Mouse (Mus musculus) embryonic facial prominence, embryonic 10.5 days (tissue): ENCODE results near the gene Crybb2. TPM values are rescaled to one million over a fixed set of nuclear protein-coding genes. Genes with fewer than 3 reads are reported as not detected.

Experiments
- DNase-seq: peaks from one replicate; pipeline ENCODE4 v3.0.0-alpha.2; 2017; ENCODE audit warnings: low spot score
- H3K27ac ChIP-seq: fragments of 300-500 bp; sonication (generic); replicated peaks from 2 replicates; pipeline ENCODE4 v1.5.1; 2016; ENCODE audit warnings: mild to moderate bottlenecking
- H3K27me3 ChIP-seq: fragments of 300-500 bp; sonication (generic); replicated peaks from 2 replicates; pipeline ENCODE4 v1.6.1; 2016; ENCODE audit warnings: low read depth, mild to moderate bottlenecking; ENCODE audit not compliant: poor library complexity, severe bottlenecking
- H3K36me3 ChIP-seq: fragments of 300-500 bp; sonication (generic); replicated peaks from 2 replicates; pipeline ENCODE4 v1.6.1; 2016; ENCODE audit warnings: mild to moderate bottlenecking, moderate library complexity
- H3K4me1 ChIP-seq: fragments of 300-500 bp; sonication (generic); 2 replicates; pipeline ENCODE4 v1.6.1; 2016
- H3K4me3 ChIP-seq: fragments of 300-500 bp; sonication (generic); 2 replicates; pipeline ENCODE4 v1.5.1; 2016; ENCODE audit warnings: mild to moderate bottlenecking, moderate library complexity
- H3K9me3 ChIP-seq: fragments of 300-500 bp; sonication (generic); 2 replicates; pipeline ENCODE4 v1.6.1; 2016; ENCODE audit warnings: mild to moderate bottlenecking
- WGBS: fragments of 180-500 bp; shearing (Covaris S2); methylation state at CpG from one replicate; pipeline ENCODE4 v1.1.7; 2016; 5-methylcytosine and 5-hydroxymethylcytosine counted together
- polyA plus RNA-seq: library from polyadenylated mRNA; unstranded; fragments of >200 nt; fragmentation: Nextera tagmentation; extraction: Ambion mirVana; gene quantifications from 2 replicates; pipeline ENCODE4 v1.2.1, GENCODE M21; 2016

Gene Crybb2
- polyA plus RNA-seq, 1 experiment from 2014 or later, result not detected

- Histone ChIP-seq H3K4me1 (peaks cover 28% of the 10 kb centered on the region), H3K27me3 (peaks cover 38% of the 10 kb centered on the region), H3K36me3 (no peaks in the 10 kb centered on the region), H3K4me3 (peak within 1 kb of the TSS; percentile 74), H3K27ac (peak within 1 kb of the TSS; percentile 83), H3K9me3 (no peaks in the 10 kb centered on the region)
- DNase-seq, result peak; percentile 81
- 3% methylated on average over 52 of the region's 52 CpGs for WGBS
Observed at GRCm38 (mm10) chr5:113015236-113016061, 54.5 kb downstream of the Crybb2 start, which contains the start of gene Grk3. Gene Grk3, minus strand, starts transcription at chr5:113015791.

DNA sequence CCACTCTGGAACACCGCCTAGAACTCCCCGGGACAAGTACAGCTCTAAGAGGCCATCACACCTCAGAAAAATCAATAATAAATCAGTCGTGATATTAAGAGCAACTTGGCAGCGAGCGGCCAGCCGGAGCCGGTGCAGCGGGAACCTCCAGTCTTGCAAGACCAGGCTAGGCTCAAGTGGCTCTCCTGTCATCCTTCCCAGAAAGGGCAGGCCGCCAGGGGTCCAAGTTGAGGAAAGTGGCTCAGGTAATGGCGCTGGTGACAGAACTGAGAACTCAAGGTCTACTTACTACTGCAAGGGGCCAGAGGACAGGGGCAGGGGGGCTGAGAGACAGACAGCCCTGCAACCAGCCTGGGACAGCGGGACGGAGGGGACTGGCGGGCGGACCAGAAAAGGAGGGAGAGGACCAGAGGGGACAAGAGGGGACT lies 55.1 kb downstream of the Crybb2 start:
- H3K4me3 ChIP-seq, result peak overlapping the region; percentile 74
- peaks cover 38% of the 10 kb centered on the region for H3K27me3 ChIP-seq
- peak overlapping the region; percentile 83 for H3K27ac ChIP-seq
- DNase-seq, result no peak
- H3K4me1 ChIP-seq, result peaks cover 28% of the 10 kb centered on the region
- H3K36me3 ChIP-seq, result no peaks in the 10 kb centered on the region
- no peaks in the 10 kb centered on the region for H3K9me3 ChIP-seq
- 3% methylated on average over 14 of the region's 14 CpGs for WGBS

DNA sequence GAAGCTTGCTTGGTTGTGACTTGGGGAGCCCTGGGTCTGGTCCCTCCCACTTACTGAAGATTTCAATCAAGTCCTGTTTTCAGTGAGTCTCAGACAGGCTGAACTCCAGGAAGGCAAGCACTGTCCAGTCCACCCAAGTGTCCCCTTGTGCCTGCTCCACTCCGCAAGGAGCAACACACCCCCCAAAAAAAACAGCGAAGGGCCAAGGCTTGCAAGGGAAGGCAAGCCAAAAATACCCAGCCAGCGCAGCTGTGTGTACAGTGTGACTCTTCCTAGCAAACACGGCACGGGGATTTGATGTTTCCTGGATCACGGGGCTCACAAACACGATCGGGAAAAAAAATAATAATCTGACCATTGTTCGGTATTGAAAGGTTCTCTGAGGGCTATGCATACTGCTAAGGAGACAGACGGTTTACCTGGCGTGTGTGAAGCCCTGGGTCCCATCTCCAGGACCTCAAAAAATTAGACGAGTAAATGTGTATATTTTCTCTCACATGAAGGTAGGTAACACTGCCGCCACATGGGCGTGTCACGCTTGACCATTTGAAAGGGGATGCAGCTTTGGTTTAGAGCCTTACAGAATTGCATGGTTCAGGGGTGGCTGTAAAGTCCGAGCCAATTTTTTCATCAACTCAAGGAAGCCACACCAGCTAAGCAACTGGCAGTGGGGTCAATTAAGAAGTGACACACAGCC lies 55.7 kb downstream of the Crybb2 start:
- peak; percentile 14 for DNase-seq
- Histone ChIP-seq H3K4me1 (peaks cover 28% of the 10 kb centered on the region), H3K36me3 (no peaks in the 10 kb centered on the region), H3K27ac (no peak overlapping the region), H3K4me3 (peak overlapping the region; percentile 74), H3K27me3 (peaks cover 38% of the 10 kb centered on the region), H3K9me3 (no peaks in the 10 kb centered on the region)
- 64% methylated on average over 16 of the region's 16 CpGs for WGBS

- H3K4me3 ChIP-seq, result no peak overlapping the region
- no peak for DNase-seq
- WGBS, result 88% methylated on average over 10 of the region's 10 CpGs
Observed at GRCm38 (mm10) chr5:113011926-113012325, 58.0 kb downstream of the Crybb2 start.

DNA sequence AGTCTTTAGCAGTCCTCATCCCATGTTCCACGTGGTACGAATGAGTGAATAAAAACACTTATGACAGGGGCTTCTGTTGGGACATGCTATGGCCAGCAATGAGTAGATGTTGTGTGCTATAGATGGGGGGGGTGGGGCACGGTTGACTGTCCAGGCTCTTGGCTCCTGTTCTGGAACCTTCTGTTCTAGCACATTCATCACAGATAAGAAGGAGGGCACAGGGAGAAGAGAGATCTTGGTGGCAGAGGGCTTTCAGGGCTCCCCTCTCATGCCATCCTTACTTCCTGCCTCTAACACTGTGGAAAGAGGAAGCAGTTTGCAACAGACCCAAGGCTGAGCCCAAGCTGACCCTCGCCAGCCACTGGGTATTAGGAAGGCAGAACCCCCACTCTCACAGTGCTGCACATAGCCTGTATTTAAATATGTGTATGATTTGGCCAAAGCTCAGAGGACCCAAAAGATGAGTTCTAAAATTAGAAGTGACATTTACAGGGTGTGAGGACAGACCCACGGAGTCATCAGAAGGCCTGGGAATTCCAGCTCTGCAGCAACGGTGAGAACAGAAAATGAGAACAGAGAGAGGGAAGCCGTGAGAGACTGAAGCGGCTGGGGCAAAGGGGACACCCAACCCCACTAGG lies 60.6 kb downstream of the Crybb2 start:
- peaks cover 10% of the 10 kb centered on the region for H3K4me1 ChIP-seq
- peaks cover 17% of the 10 kb centered on the region for H3K27me3 ChIP-seq
- 89% methylated on average over 8 of the region's 8 CpGs for WGBS
- no peaks in the 10 kb centered on the region for H3K9me3 ChIP-seq
- no peak for DNase-seq
- H3K36me3 ChIP-seq, result no peaks in the 10 kb centered on the region
- no peak overlapping the region for H3K27ac ChIP-seq
- no peak overlapping the region for H3K4me3 ChIP-seq

More at GRCm38 (mm10) chr5:113011926-113012325, 58.0 kb downstream of the Crybb2 start:
- Histone ChIP-seq H3K9me3 (no peaks in the 10 kb centered on the region), H3K27me3 (peaks cover 38% of the 10 kb centered on the region), H3K36me3 (no peaks in the 10 kb centered on the region), H3K27ac (no peak overlapping the region), H3K4me1 (peaks cover 29% of the 10 kb centered on the region)

DNA sequence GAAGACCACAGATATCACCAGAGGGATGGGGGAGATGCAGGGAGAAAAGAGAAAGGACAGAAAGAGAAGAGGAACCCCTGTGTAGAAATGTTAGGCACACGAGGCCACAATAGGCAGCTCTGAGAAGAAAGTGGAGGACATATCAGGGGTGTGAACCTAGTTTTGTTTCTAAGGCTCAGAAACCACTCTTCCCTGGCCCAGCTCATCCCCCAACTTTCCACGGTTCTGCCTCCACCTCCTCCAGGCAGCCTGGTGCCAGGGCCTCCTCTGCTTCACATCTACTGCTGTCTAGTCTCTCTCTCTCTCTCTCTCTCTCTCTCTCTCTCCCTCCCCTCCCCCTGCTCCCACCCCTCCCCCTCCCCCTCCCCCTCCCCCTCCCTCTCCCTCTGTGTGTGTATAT lies 61.4 kb downstream of the Crybb2 start:
- peaks cover 9% of the 10 kb centered on the region; the same call in 1 of the 2 replicates for H3K27me3 ChIP-seq
- no peak overlapping the region for H3K4me3 ChIP-seq
- H3K4me1 ChIP-seq, result peaks cover 7% of the 10 kb centered on the region; the same call in 1 of the 2 replicates
- no peak overlapping the region for H3K27ac ChIP-seq
- WGBS, result 87% methylated on average over 2 of the region's 2 CpGs
- H3K9me3 ChIP-seq, result no peaks in the 10 kb centered on the region
- DNase-seq, result no peak
- H3K36me3 ChIP-seq, result no peaks in the 10 kb centered on the region

Other genes starting within 250 kb of the Crybb2 start
- 0.19 TPM in 2 replicates for gene Myo18b, start 173.8 kb downstream of the Crybb2 start, polyA plus RNA-seq
- gene Grk3, start 54.3 kb downstream of the Crybb2 start, polyA plus RNA-seq, result 5.9 and 6.0 TPM in 2 replicates
- gene Crybb3, start 11.5 kb upstream of the Crybb2 start, polyA plus RNA-seq, result 0.97 and 1.0 TPM in 2 replicates
- 3.7 and 4.6 TPM in 2 replicates for gene 2900026A02Rik, start 151.1 kb upstream of the Crybb2 start, polyA plus RNA-seq
- 0.21 and 0.46 TPM in 2 replicates for gene Tmem211, start 156.8 kb upstream of the Crybb2 start, polyA plus RNA-seq
- 15.1 and 18.0 TPM in 2 replicates for gene Sgsm1, start 240.7 kb upstream of the Crybb2 start, polyA plus RNA-seq